Mouse (Mus musculus) stomach, postnatal 0 days (tissue): ENCODE data around the gene Sycp2l. TPM values are rescaled to one million over a fixed set of nuclear protein-coding genes. Genes with fewer than 3 reads are reported as not detected.

ENCODE experiments used
- ATAC-seq: fragments of 200-750 bp; cut with Nextera tagmentation; 2 replicates; pipeline ENCODE4 v1.8.0; 2017; ENCODE audit not compliant: low FRiP score, low TSS enrichment
- DNase-seq: peaks from one replicate; pipeline ENCODE4 v3.0.0-alpha.2; 2016; ENCODE audit warnings: low spot score
- H3K27ac ChIP-seq: fragments of 300-500 bp; sonication (generic); replicated peaks from 2 replicates; pipeline ENCODE4 v1.5.1; 2014; ENCODE audit warnings: mild to moderate bottlenecking, control low read depth
- H3K27me3 ChIP-seq: fragments of 300-500 bp; sonication (generic); 2 replicates; pipeline ENCODE4 v1.6.1; 2014; ENCODE audit warnings: low read length; ENCODE audit not compliant: control insufficient read depth, insufficient read depth
- H3K36me3 ChIP-seq: fragments of 300-500 bp; sonication (generic); 2 replicates; pipeline ENCODE4 v1.6.1; 2014; ENCODE audit warnings: low read length, mixed read lengths; ENCODE audit not compliant: control insufficient read depth, insufficient read depth
- H3K4me1 ChIP-seq: fragments of 300-500 bp; sonication (generic); replicated peaks from 2 replicates; pipeline ENCODE4 v1.6.1; 2014; ENCODE audit warnings: antibody characterized with exemption; ENCODE audit not compliant: control insufficient read depth, insufficient read depth
- H3K4me2 ChIP-seq: fragments of 300-500 bp; sonication (generic); replicated peaks from 2 replicates; pipeline ENCODE4 v1.6.1; 2014; ENCODE audit warnings: low read depth, mild to moderate bottlenecking, control low read depth, moderate library complexity
- H3K4me3 ChIP-seq: fragments of 300-500 bp; sonication (generic); 2 replicates; pipeline ENCODE4 v1.5.1; 2014; ENCODE audit warnings: low read depth, low read length, control low read depth
- H3K9ac ChIP-seq: fragments of 300-500 bp; sonication (generic); 2 replicates; pipeline ENCODE4 v1.6.1; 2014; ENCODE audit warnings: mild to moderate bottlenecking, low read length, control low read depth, mixed read lengths
- H3K9me3 ChIP-seq: fragments of 300-500 bp; sonication (generic); 2 replicates; pipeline ENCODE4 v1.6.1; 2016; ENCODE audit warnings: low read length; ENCODE audit not compliant: control insufficient read depth
- CTCF ChIP-seq: IDR thresholded peaks from 2 replicates; pipeline ENCODE4 v1.5.1; 2016; ENCODE audit warnings: antibody characterized with exemption, low read depth, mild to moderate bottlenecking, moderate library complexity
- EP300 ChIP-seq: optimal IDR thresholded peaks from 2 replicates; pipeline ENCODE3; 2016; ENCODE audit warnings: antibody characterized with exemption
- WGBS: fragments of 180-500 bp; shearing (Covaris S2); extraction: QIAGEN DNeasy Blood & Tissue Kit; methylation state at CpG from one replicate; pipeline ENCODE4 v1.1.7; 2014; 5-methylcytosine and 5-hydroxymethylcytosine counted together
- polyA plus RNA-seq: library from polyadenylated mRNA; unstranded; fragments of >200 nt; fragmentation: Nextera tagmentation; extraction: Ambion mirVana; gene quantifications from 2 replicates; pipeline ENCODE4 v1.2.1, GENCODE M21; 2015

Sycp2l gene
- polyA plus RNA-seq, 1 experiment from 2014 or later, result 0.11 TPM

GRCm38 (mm10) chr13:41105541-41105940, 8.6 kb upstream of the Sycp2l start:
- H3K27me3 ChIP-seq, result no peaks in the 10 kb centered on the region
- H3K4me2 ChIP-seq, result no peak overlapping the region
- no peaks in the 10 kb centered on the region for H3K9me3 ChIP-seq
- TF ChIP-seq CTCF (no peak), EP300 (no peak)
- WGBS, result 92% methylated on average over 13 of the region's 13 CpGs
- H3K27ac ChIP-seq, result no peak overlapping the region
- ATAC-seq (no peak), DNase-seq (no peak)
- no peaks in the 10 kb centered on the region for H3K36me3 ChIP-seq
- no peak overlapping the region for H3K4me3 ChIP-seq
- H3K4me1 ChIP-seq, result no peaks in the 10 kb centered on the region
- no peak overlapping the region for H3K9ac ChIP-seq

- Histone ChIP-seq H3K4me2 (no peak within 1 kb of the TSS), H3K27me3 (no peaks in the 10 kb centered on the region), H3K36me3 (no peaks in the 10 kb centered on the region), H3K4me1 (no peaks in the 10 kb centered on the region), H3K9ac (no peak within 1 kb of the TSS), H3K27ac (no peak within 1 kb of the TSS), H3K9me3 (no peaks in the 10 kb centered on the region), H3K4me3 (no peak within 1 kb of the TSS)
- DNase-seq, result no peak
- TF ChIP-seq EP300 (no peak), CTCF (no peak)
- WGBS, result 58% methylated on average over 2 of the region's 3 CpGs
- ATAC-seq, result no peak
These were observed 3.2 kb upstream of the Sycp2l start, which contains the start of gene Gcm2 for GRCm38 (mm10) chr13:41110935-41111334. TSS of gene Gcm2 (minus strand) at chr13:41111035.

GRCm38 (mm10) chr13:41119152-41119945, 5.2 kb downstream of the Sycp2l start:
- 39% methylated on average over 9 of the region's 9 CpGs for WGBS
- DNase-seq, result no peak
- no peaks in the 10 kb centered on the region for H3K9me3 ChIP-seq
- no peaks in the 10 kb centered on the region for H3K27me3 ChIP-seq
- no peak overlapping the region for H3K9ac ChIP-seq
- H3K36me3 ChIP-seq, result no peaks in the 10 kb centered on the region
- H3K4me1 ChIP-seq, result no peaks in the 10 kb centered on the region
- no peak overlapping the region for H3K27ac ChIP-seq
- H3K4me3 ChIP-seq, result no peak overlapping the region
- ATAC-seq, result no peak
- TF ChIP-seq CTCF (no peak), EP300 (no peak)
- no peak overlapping the region for H3K4me2 ChIP-seq

- no peak overlapping the region for H3K9ac ChIP-seq
- no peak overlapping the region for H3K4me3 ChIP-seq
- H3K4me2 ChIP-seq, result no peak overlapping the region
- H3K27me3 ChIP-seq, result no peaks in the 10 kb centered on the region
- WGBS, result 84% methylated on average over 6 of the region's 6 CpGs
- H3K27ac ChIP-seq, result no peak overlapping the region
- no peaks in the 10 kb centered on the region for H3K36me3 ChIP-seq
- DNase-seq (no peak), ATAC-seq (no peak)
- H3K9me3 ChIP-seq, result no peaks in the 10 kb centered on the region
- no peak for TF ChIP-seq CTCF
- TF ChIP-seq EP300, result no peak
- no peaks in the 10 kb centered on the region for H3K4me1 ChIP-seq
These were observed 9.6 kb downstream of the Sycp2l start for GRCm38 (mm10) chr13:41123666-41124225.

- Histone ChIP-seq H3K9me3 (no peaks in the 10 kb centered on the region), H3K36me3 (no peaks in the 10 kb centered on the region), H3K27me3 (no peaks in the 10 kb centered on the region), H3K4me2 (no peak overlapping the region), H3K4me1 (no peaks in the 10 kb centered on the region), H3K27ac (no peak overlapping the region), H3K9ac (no peak overlapping the region), H3K4me3 (no peak overlapping the region)
- ATAC-seq (no peak), DNase-seq (no peak)
- WGBS, result 84% methylated on average over 8 of the region's 8 CpGs
- TF ChIP-seq CTCF, result no peak
- TF ChIP-seq EP300, result no peak
These were observed 14.2 kb downstream of the Sycp2l start for GRCm38 (mm10) chr13:41128326-41128725.

GRCm38 (mm10) chr13:41129061-41129460, 15.0 kb downstream of the Sycp2l start:
- TF ChIP-seq EP300 (no peak), CTCF (no peak)
- H3K36me3 ChIP-seq, result no peaks in the 10 kb centered on the region
- no peak overlapping the region for H3K4me2 ChIP-seq
- DNase-seq (no peak), ATAC-seq (no peak)
- no peak overlapping the region for H3K4me3 ChIP-seq
- no peak overlapping the region for H3K9ac ChIP-seq
- H3K27ac ChIP-seq, result no peak overlapping the region
- 83% methylated on average over 8 of the region's 8 CpGs for WGBS
- no peaks in the 10 kb centered on the region for H3K9me3 ChIP-seq
- no peaks in the 10 kb centered on the region for H3K4me1 ChIP-seq
- no peaks in the 10 kb centered on the region for H3K27me3 ChIP-seq
